Mouse (Mus musculus) midbrain, embryonic 13.5 days (tissue): ENCODE results near the gene Apoc4. TPM values are rescaled to one million over a fixed set of nuclear protein-coding genes. Genes with fewer than 3 reads are reported as not detected.

Experiments
- ATAC-seq: fragments of 200-750 bp; cut with Nextera tagmentation; 2 replicates; pipeline ENCODE4 v1.8.0; 2017; ENCODE audit warnings: mild to moderate bottlenecking, moderate TSS enrichment, moderate library complexity
- H3K27ac ChIP-seq: fragments of 300-500 bp; sonication (generic); 2 replicates; pipeline ENCODE4 v1.5.1; 2015; ENCODE audit warnings: inconsistent platforms, mild to moderate bottlenecking, moderate library complexity
- H3K27me3 ChIP-seq: fragments of 300-500 bp; sonication (generic); 2 replicates; pipeline ENCODE4 v1.6.1; 2015; ENCODE audit warnings: mild to moderate bottlenecking, inconsistent platforms
- H3K36me3 ChIP-seq: fragments of 300-500 bp; sonication (generic); 2 replicates; pipeline ENCODE4 v1.6.1; 2015; ENCODE audit warnings: mild to moderate bottlenecking, inconsistent platforms
- H3K4me1 ChIP-seq: fragments of 300-500 bp; sonication (generic); replicated peaks from 2 replicates; pipeline ENCODE4 v1.6.1; 2015; ENCODE audit warnings: inconsistent platforms
- H3K4me2 ChIP-seq: fragments of 300-500 bp; sonication (generic); replicated peaks from 2 replicates; pipeline ENCODE4 v1.6.1; 2015; ENCODE audit warnings: moderate library complexity, mild to moderate bottlenecking, inconsistent platforms
- H3K4me3 ChIP-seq: fragments of 300-500 bp; sonication (generic); replicated peaks from 2 replicates; pipeline ENCODE4 v1.5.1; 2015; ENCODE audit warnings: mild to moderate bottlenecking, inconsistent platforms
- H3K9ac ChIP-seq: fragments of 300-500 bp; sonication (generic); replicated peaks from 2 replicates; pipeline ENCODE4 v1.6.1; 2015; ENCODE audit warnings: mild to moderate bottlenecking, inconsistent platforms
- H3K9me3 ChIP-seq: fragments of 300-500 bp; sonication (generic); 2 replicates; pipeline ENCODE4 v1.6.1; 2016; ENCODE audit warnings: mild to moderate bottlenecking, inconsistent platforms
- WGBS: fragments of 180-500 bp; shearing (Covaris S2); methylation state at CpG from one replicate; pipeline ENCODE4 v1.1.7; 2015; 5-methylcytosine and 5-hydroxymethylcytosine counted together
- polyA plus RNA-seq: library from polyadenylated mRNA; unstranded; fragments of >200 nt; fragmentation: Nextera tagmentation; extraction: Ambion mirVana; gene quantifications from 2 replicates; pipeline ENCODE4 v1.2.1, GENCODE M21; 2015

Apoc4 gene
- polyA plus RNA-seq, result not detected in 2 replicates

- no peak within 1 kb of the TSS for H3K9ac ChIP-seq
- no peak within 1 kb of the TSS for H3K4me3 ChIP-seq
- H3K4me2 ChIP-seq, result no peak within 1 kb of the TSS
- H3K36me3 ChIP-seq, result no peaks in the 10 kb centered on the region
- no peak within 1 kb of the TSS for H3K27ac ChIP-seq
- no peaks in the 10 kb centered on the region for H3K4me1 ChIP-seq
- no peaks in the 10 kb centered on the region for H3K9me3 ChIP-seq
- no peak for ATAC-seq
- WGBS, result 68% methylated on average over 8 of the region's 8 CpGs
- no peaks in the 10 kb centered on the region for H3K27me3 ChIP-seq
Measured at GRCm38 (mm10) chr7:19681202-19681694, at the start of gene Apoc4, which contains the start of gene Gm44805. Gene Apoc4 (minus strand): TSS chr7:19681479. Gene Gm44805 (minus strand): TSS chr7:19681423.

- peaks cover 96% of the 10 kb centered on the region for H3K36me3 ChIP-seq
- no peak overlapping the region for H3K9ac ChIP-seq
- ATAC-seq, result no peak
- H3K27me3 ChIP-seq, result no peaks in the 10 kb centered on the region
- WGBS, result 89% methylated on average over 4 of the region's 4 CpGs
- H3K4me3 ChIP-seq, result no peak overlapping the region
- H3K27ac ChIP-seq, result no peak overlapping the region
- no peaks in the 10 kb centered on the region for H3K9me3 ChIP-seq
- no peaks in the 10 kb centered on the region for H3K4me1 ChIP-seq
- H3K4me2 ChIP-seq, result no peak overlapping the region
Measured at GRCm38 (mm10) chr7:19726541-19726940, 45.3 kb upstream of the Apoc4 start.

GRCm38 (mm10) chr7:19724167-19724566 lies 42.9 kb upstream of the Apoc4 start:
- no peaks in the 10 kb centered on the region for H3K27me3 ChIP-seq
- ATAC-seq, result no peak
- H3K4me3 ChIP-seq, result no peak overlapping the region
- no peaks in the 10 kb centered on the region; the same call in 1 of the 2 replicates for H3K9me3 ChIP-seq
- peaks cover 94% of the 10 kb centered on the region for H3K36me3 ChIP-seq
- H3K4me1 ChIP-seq, result no peaks in the 10 kb centered on the region
- no peak overlapping the region for H3K4me2 ChIP-seq
- WGBS, result 93% methylated on average over 12 of the region's 12 CpGs
- H3K27ac ChIP-seq, result no peak overlapping the region
- H3K9ac ChIP-seq, result no peak overlapping the region

GRCm38 (mm10) chr7:19722754-19723195 lies 41.5 kb upstream of the Apoc4 start:
- Histone ChIP-seq H3K9me3 (no peaks in the 10 kb centered on the region; the same call in 1 of the 2 replicates), H3K4me3 (no peak overlapping the region), H3K36me3 (peaks cover 88% of the 10 kb centered on the region), H3K27me3 (no peaks in the 10 kb centered on the region), H3K27ac (no peak overlapping the region), H3K4me1 (no peaks in the 10 kb centered on the region), H3K9ac (no peak overlapping the region), H3K4me2 (no peak overlapping the region)
- no peak for ATAC-seq
- 92% methylated on average over 6 of the region's 6 CpGs for WGBS

- H3K4me2 ChIP-seq, result no peak overlapping the region
- no peak overlapping the region for H3K4me3 ChIP-seq
- H3K27me3 ChIP-seq, result no peaks in the 10 kb centered on the region
- no peaks in the 10 kb centered on the region; the same call in 1 of the 2 replicates for H3K9me3 ChIP-seq
- no peak overlapping the region for H3K27ac ChIP-seq
- WGBS, result 94% methylated on average over 4 of the region's 4 CpGs
- H3K4me1 ChIP-seq, result peaks cover 14% of the 10 kb centered on the region
- ATAC-seq, result no peak
- H3K36me3 ChIP-seq, result peaks cover 55% of the 10 kb centered on the region
- H3K9ac ChIP-seq, result no peak overlapping the region
Measured at GRCm38 (mm10) chr7:19719200-19719599, 37.9 kb upstream of the Apoc4 start.

GRCm38 (mm10) chr7:19718297-19718952 lies 37.1 kb upstream of the Apoc4 start:
- ATAC-seq, result no peak
- no peaks in the 10 kb centered on the region; the same call in 1 of the 2 replicates for H3K9me3 ChIP-seq
- no peaks in the 10 kb centered on the region for H3K27me3 ChIP-seq
- no peak overlapping the region for H3K4me3 ChIP-seq
- no peak overlapping the region for H3K27ac ChIP-seq
- H3K9ac ChIP-seq, result no peak overlapping the region
- WGBS, result 93% methylated on average over 5 of the region's 5 CpGs
- no peak overlapping the region for H3K4me2 ChIP-seq
- peaks cover 18% of the 10 kb centered on the region for H3K4me1 ChIP-seq
- peaks cover 50% of the 10 kb centered on the region for H3K36me3 ChIP-seq

GRCm38 (mm10) chr7:19717346-19717745 lies 36.1 kb upstream of the Apoc4 start:
- peaks cover 50% of the 10 kb centered on the region for H3K36me3 ChIP-seq
- no peak for ATAC-seq
- 94% methylated on average over 4 of the region's 4 CpGs for WGBS

GRCm38 (mm10) chr7:19716822-19717221 lies 35.5 kb upstream of the Apoc4 start:
- H3K4me3 ChIP-seq, result peak overlapping the region; percentile 39
- H3K27me3 ChIP-seq, result no peaks in the 10 kb centered on the region
- H3K9me3 ChIP-seq, result no peaks in the 10 kb centered on the region; the same call in 1 of the 2 replicates
- H3K4me1 ChIP-seq, result peaks cover 18% of the 10 kb centered on the region
- H3K27ac ChIP-seq, result peak overlapping the region; percentile 92
- ATAC-seq, result no peak
- peak overlapping the region; percentile 60 for H3K4me2 ChIP-seq
- H3K9ac ChIP-seq, result peak overlapping the region; percentile 63
- peaks cover 50% of the 10 kb centered on the region for H3K36me3 ChIP-seq
- WGBS, result 97% methylated on average over 2 of the region's 2 CpGs

More at GRCm38 (mm10) chr7:19717346-19717745, 36.1 kb upstream of the Apoc4 start:
- Histone ChIP-seq H3K4me3 (no peak overlapping the region), H3K27ac (no peak overlapping the region), H3K9ac (no peak overlapping the region), H3K27me3 (no peaks in the 10 kb centered on the region), H3K9me3 (no peaks in the 10 kb centered on the region; the same call in 1 of the 2 replicates), H3K4me2 (no peak overlapping the region), H3K4me1 (peaks cover 18% of the 10 kb centered on the region)

GRCm38 (mm10) chr7:19716055-19716682 lies 34.9 kb upstream of the Apoc4 start:
- H3K4me2 ChIP-seq, result peak overlapping the region; percentile 60
- peak overlapping the region; percentile 92 for H3K27ac ChIP-seq
- no peaks in the 10 kb centered on the region; the same call in 1 of the 2 replicates for H3K9me3 ChIP-seq
- H3K36me3 ChIP-seq, result peaks cover 51% of the 10 kb centered on the region
- H3K9ac ChIP-seq, result peak overlapping the region; percentile 63
- H3K4me1 ChIP-seq, result peaks cover 18% of the 10 kb centered on the region
- H3K27me3 ChIP-seq, result no peaks in the 10 kb centered on the region
- 6% methylated on average over 18 of the region's 18 CpGs for WGBS
- ATAC-seq, result no peak
- peak overlapping the region; percentile 39 for H3K4me3 ChIP-seq

GRCm38 (mm10) chr7:19715239-19716054 lies 34.2 kb upstream of the Apoc4 start, which contains the start of gene Tomm40:
Gene Tomm40 (minus strand): TSS chr7:19715438.
- Histone ChIP-seq H3K27me3 (no peaks in the 10 kb centered on the region), H3K4me3 (peak within 1 kb of the TSS; percentile 100), H3K9me3 (no peaks in the 10 kb centered on the region), H3K36me3 (peaks cover 50% of the 10 kb centered on the region), H3K4me1 (peaks cover 18% of the 10 kb centered on the region), H3K27ac (peak within 1 kb of the TSS; percentile 92), H3K4me2 (peak within 1 kb of the TSS; percentile 99), H3K9ac (peak within 1 kb of the TSS; percentile 96)
- under 1% methylated on average over 56 of the region's 59 CpGs for WGBS
- ATAC-seq, result peak; percentile 99

GRCm38 (mm10) chr7:19714836-19715235 lies 33.6 kb upstream of the Apoc4 start:
- no peaks in the 10 kb centered on the region for H3K27me3 ChIP-seq
- H3K4me2 ChIP-seq, result peak overlapping the region; percentile 99
- peaks cover 50% of the 10 kb centered on the region for H3K36me3 ChIP-seq
- no peak for ATAC-seq
- peaks cover 18% of the 10 kb centered on the region for H3K4me1 ChIP-seq
- peak overlapping the region; percentile 75 for H3K27ac ChIP-seq
- peak overlapping the region; percentile 100 for H3K4me3 ChIP-seq
- WGBS, result under 1% methylated on average over 39 of the region's 39 CpGs
- peak overlapping the region; percentile 96 for H3K9ac ChIP-seq
- no peaks in the 10 kb centered on the region for H3K9me3 ChIP-seq
